Mouse (Mus musculus): ENCODE measurements around the gene Dcbld2. TPM values are rescaled to one million over a fixed set of nuclear protein-coding genes. Genes with fewer than 3 reads are reported as not detected.
A peak's percentile ranks its signal among the peaks of the same experiment; 100 is the strongest.

Dcbld2 gene
- polyA plus RNA-seq, 1 experiment from 2014 or later, result 3.6 TPM

- H3K4me2 ChIP-seq (ENCODE audit: low read length), result peak overlapping the region; percentile 83
- WGBS, result 25% methylated on average over 7 of the region's 7 CpGs
- peak overlapping the region; percentile 87 for H3K4me3 ChIP-seq (replicated peaks; ENCODE audit: low read depth, low read length)
- ATAC-seq (replicated peaks; ENCODE audit: low FRiP score, low read depth) (no peak), DNase-seq (ENCODE audit: low spot score) (peak; percentile 52)
- H3K4me1 ChIP-seq (replicated peaks; ENCODE audit: insufficient read depth, low read length), result 0 out of 2 replicates have a peak, but pooled peaks cover 4% of the 10 kb centered on the region
- no peaks in the 10 kb centered on the region for H3K36me3 ChIP-seq (ENCODE audit: insufficient read depth, low read length)
- no peaks in the 10 kb centered on the region for H3K27me3 ChIP-seq (ENCODE audit: insufficient read depth, low read length)
- H3K9me3 ChIP-seq (replicated peaks; ENCODE audit: low read length), result no peaks in the 10 kb centered on the region
- TF ChIP-seq CTCF (IDR thresholded peaks at IDR 0.05; ENCODE audit: low read depth), result peak; percentile 23; the same call in 1 of the 2 replicates
- H3K27ac ChIP-seq, result no peak overlapping the region
- peak overlapping the region; percentile 91 for H3K9ac ChIP-seq (ENCODE audit: low read depth, low read length)
Observed at GRCm38 (mm10) chr16:58409825-58410224, 1.6 kb downstream of the Dcbld2 start.

DNA sequence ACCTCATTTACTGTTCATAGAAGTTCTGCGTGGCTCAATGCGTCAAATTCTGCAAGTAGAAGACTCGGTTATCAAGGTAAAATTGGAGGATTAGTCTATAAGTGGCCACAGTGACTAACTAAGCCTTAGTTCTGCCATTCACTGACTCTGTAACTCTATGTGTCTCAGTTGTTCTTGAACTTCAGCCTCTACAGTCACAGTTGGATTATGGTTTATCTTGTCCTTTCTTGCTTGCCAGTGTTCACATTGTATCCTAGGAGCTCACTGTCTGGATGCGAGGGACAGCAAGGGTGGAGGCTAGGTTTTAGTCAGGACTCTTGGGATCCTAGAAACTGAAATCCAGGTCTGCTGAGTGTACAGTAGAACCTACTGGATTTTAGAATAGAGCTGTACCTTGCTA, 6.6 kb downstream of the Dcbld2 start:
- 93% methylated on average over 4 of the region's 4 CpGs for WGBS
- no peak for ATAC-seq (replicated peaks; ENCODE audit: low FRiP score, low read depth)
- Histone ChIP-seq H3K9ac (ENCODE audit: low read depth, low read length) (no peak overlapping the region), H3K27me3 (ENCODE audit: insufficient read depth, low read length) (no peaks in the 10 kb centered on the region), H3K27ac (no peak overlapping the region), H3K9me3 (replicated peaks; ENCODE audit: low read length) (no peaks in the 10 kb centered on the region), H3K4me1 (replicated peaks; ENCODE audit: insufficient read depth, low read length) (0 out of 2 replicates have a peak, but pooled peaks cover 4% of the 10 kb centered on the region), H3K4me3 (replicated peaks; ENCODE audit: low read depth, low read length) (no peak overlapping the region), H3K4me2 (ENCODE audit: low read length) (no peak overlapping the region), H3K36me3 (ENCODE audit: insufficient read depth, low read length) (no peaks in the 10 kb centered on the region)
- no peak for TF ChIP-seq CTCF (IDR thresholded peaks at IDR 0.05; ENCODE audit: low read depth)
- no peak for DNase-seq (ENCODE audit: low spot score)

DNA sequence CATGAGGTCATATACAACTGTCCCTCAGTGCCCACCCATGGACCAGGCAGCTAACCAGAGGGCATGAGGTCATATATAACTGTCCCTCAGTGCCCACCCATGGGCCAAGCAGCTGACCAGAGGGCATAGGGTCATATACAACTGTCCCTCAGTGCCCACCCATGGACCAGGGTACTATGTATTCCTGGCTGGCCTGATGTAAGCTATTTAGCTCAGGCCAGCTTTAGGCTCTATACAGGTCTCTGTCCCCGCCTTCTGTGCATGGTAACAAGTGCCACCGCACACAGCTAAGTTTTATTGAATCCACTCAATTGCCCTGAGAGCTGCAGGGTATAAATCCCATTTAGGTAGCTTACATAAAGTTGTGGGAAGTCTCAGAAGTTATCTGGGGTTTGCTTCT, 7.3 kb downstream of the Dcbld2 start:
- ATAC-seq (replicated peaks; ENCODE audit: low FRiP score, low read depth), result no peak
- DNase-seq (ENCODE audit: low spot score), result no peak
- H3K9ac ChIP-seq (ENCODE audit: low read depth, low read length), result no peak overlapping the region
- no peak overlapping the region for H3K4me3 ChIP-seq (replicated peaks; ENCODE audit: low read depth, low read length)
- no peaks in the 10 kb centered on the region for H3K9me3 ChIP-seq (replicated peaks; ENCODE audit: low read length)
- H3K36me3 ChIP-seq (ENCODE audit: insufficient read depth, low read length), result no peaks in the 10 kb centered on the region
- 0 out of 2 replicates have a peak, but pooled peaks cover 4% of the 10 kb centered on the region for H3K4me1 ChIP-seq (replicated peaks; ENCODE audit: insufficient read depth, low read length)
- no peak overlapping the region for H3K27ac ChIP-seq
- H3K27me3 ChIP-seq (ENCODE audit: insufficient read depth, low read length), result no peaks in the 10 kb centered on the region
- no peak overlapping the region for H3K4me2 ChIP-seq (ENCODE audit: low read length)
- WGBS, result 95% methylated on average over 2 of the region's 2 CpGs
- no peak for TF ChIP-seq CTCF (IDR thresholded peaks at IDR 0.05; ENCODE audit: low read depth)

DNA sequence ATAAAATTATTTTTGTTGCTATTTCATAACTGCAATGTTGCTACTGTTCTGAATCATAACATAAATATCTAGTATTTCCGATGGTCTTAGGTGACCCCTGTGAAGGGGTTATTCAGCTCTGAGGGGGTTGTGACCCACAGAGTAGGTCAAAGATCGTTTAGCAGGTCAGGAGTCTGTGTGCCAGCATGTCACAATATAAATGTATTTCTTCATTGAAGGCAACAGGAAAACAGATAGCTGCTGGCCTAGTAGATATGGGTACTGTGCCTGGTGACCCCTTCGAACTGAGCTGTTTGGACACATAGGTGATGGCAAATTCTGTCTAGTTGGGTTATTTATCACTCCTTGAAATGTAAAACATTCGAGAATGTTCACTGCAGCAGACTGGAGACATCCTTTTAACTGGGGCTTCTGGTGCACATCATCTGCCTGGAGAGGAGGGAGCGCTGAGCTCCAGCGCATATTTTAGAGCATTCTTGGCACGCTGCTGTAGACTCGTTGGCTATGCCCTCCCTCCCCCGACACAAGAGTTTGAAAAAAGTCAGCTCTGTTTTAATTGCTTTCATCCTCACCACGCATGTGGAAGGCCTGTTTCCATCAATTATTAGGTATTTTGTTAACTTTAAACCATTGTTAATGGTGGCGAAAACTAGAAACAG, 13.6 kb downstream of the Dcbld2 start:
- Histone ChIP-seq H3K9ac (ENCODE audit: low read depth, low read length) (no peak overlapping the region), H3K36me3 (ENCODE audit: insufficient read depth, low read length) (no peaks in the 10 kb centered on the region), H3K9me3 (replicated peaks; ENCODE audit: low read length) (no peaks in the 10 kb centered on the region), H3K4me2 (ENCODE audit: low read length) (no peak overlapping the region), H3K27ac (no peak overlapping the region), H3K27me3 (ENCODE audit: insufficient read depth, low read length) (no peaks in the 10 kb centered on the region), H3K4me3 (replicated peaks; ENCODE audit: low read depth, low read length) (no peak overlapping the region), H3K4me1 (replicated peaks; ENCODE audit: insufficient read depth, low read length) (peaks cover 4% of the 10 kb centered on the region; the same call in 1 of the 2 replicates)
- ATAC-seq (replicated peaks; ENCODE audit: low FRiP score, low read depth) (no peak), DNase-seq (ENCODE audit: low spot score) (peak; percentile 83)
- no peak for TF ChIP-seq CTCF (IDR thresholded peaks at IDR 0.05; ENCODE audit: low read depth)
- WGBS, result 24% methylated on average over 11 of the region's 11 CpGs

GRCm38 (mm10) chr16:58430246-58430645, 22.0 kb downstream of the Dcbld2 start:
- H3K27ac ChIP-seq, result no peak overlapping the region

DNA sequence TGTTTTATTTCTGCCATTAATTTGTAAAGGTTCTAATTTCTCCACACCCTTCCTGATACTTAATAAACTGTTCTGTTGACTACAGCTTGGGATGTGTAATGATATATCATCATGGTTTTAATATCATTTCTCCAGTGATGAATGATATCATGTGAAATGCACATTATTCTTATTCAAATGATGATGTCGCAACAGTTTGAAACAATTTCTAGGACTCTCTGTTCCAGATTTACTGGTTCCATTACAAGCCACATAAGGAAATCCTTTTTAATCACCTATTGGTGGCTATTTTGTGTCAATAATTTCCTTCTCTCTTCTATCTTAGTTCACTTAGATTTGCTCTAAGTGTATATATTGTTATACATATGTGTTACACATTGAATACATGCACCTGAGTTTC, 24.1 kb downstream of the Dcbld2 start:
- no peaks in the 10 kb centered on the region for H3K27me3 ChIP-seq (ENCODE audit: insufficient read depth, low read length)
- DNase-seq (ENCODE audit: low spot score), result no peak
- H3K4me3 ChIP-seq (replicated peaks; ENCODE audit: low read depth, low read length), result no peak overlapping the region
- no peak overlapping the region for H3K27ac ChIP-seq
- no peaks in the 10 kb centered on the region for H3K4me1 ChIP-seq (replicated peaks; ENCODE audit: insufficient read depth, low read length)
- no peaks in the 10 kb centered on the region for H3K9me3 ChIP-seq (replicated peaks; ENCODE audit: low read length)
- H3K4me2 ChIP-seq (ENCODE audit: low read length), result no peak overlapping the region
- WGBS, result 100% methylated on average over 1 of the region's 1 CpGs
- no peak for ATAC-seq (replicated peaks; ENCODE audit: low FRiP score, low read depth)
- TF ChIP-seq CTCF (IDR thresholded peaks at IDR 0.05; ENCODE audit: low read depth), result no peak
- no peak overlapping the region for H3K9ac ChIP-seq (ENCODE audit: low read depth, low read length)
- peaks cover 11% of the 10 kb centered on the region; the same call in 1 of the 2 replicates for H3K36me3 ChIP-seq (ENCODE audit: insufficient read depth, low read length)

More at GRCm38 (mm10) chr16:58430246-58430645, 22.0 kb downstream of the Dcbld2 start:
- WGBS, result 75% methylated on average over 7 of the region's 7 CpGs
- DNase-seq (ENCODE audit: low spot score) (no peak), ATAC-seq (replicated peaks; ENCODE audit: low FRiP score, low read depth) (no peak)
- H3K27me3 ChIP-seq (ENCODE audit: insufficient read depth, low read length), result no peaks in the 10 kb centered on the region
- H3K4me2 ChIP-seq (ENCODE audit: low read length), result no peak overlapping the region
- no peak overlapping the region for H3K4me3 ChIP-seq (replicated peaks; ENCODE audit: low read depth, low read length)
- peaks cover 2% of the 10 kb centered on the region; the same call in 1 of the 2 replicates for H3K36me3 ChIP-seq (ENCODE audit: insufficient read depth, low read length)
- no peak for TF ChIP-seq CTCF (IDR thresholded peaks at IDR 0.05; ENCODE audit: low read depth)
- no peak overlapping the region for H3K9ac ChIP-seq (ENCODE audit: low read depth, low read length)
- no peaks in the 10 kb centered on the region for H3K4me1 ChIP-seq (replicated peaks; ENCODE audit: insufficient read depth, low read length)
- no peaks in the 10 kb centered on the region for H3K9me3 ChIP-seq (replicated peaks; ENCODE audit: low read length)

Measured in kidney, postnatal 0 days (tissue).